Mouse (Mus musculus) cortical plate, adult 2 months (tissue): ENCODE measurements around the gene Ggact.
A peak's percentile ranks its signal among the peaks of the same experiment; 100 is the strongest.

ENCODE experiments used
- CTCF ChIP-seq: fragments of 200-500 bp; IDR thresholded peaks from 2 replicates; pipeline ENCODE4 v1.5.1; 2011; ENCODE audit warnings: mild to moderate bottlenecking, control low read depth, low read length; ENCODE audit not compliant: insufficient read depth; ENCODE audit errors: extremely low read depth
- POLR2A ChIP-seq: fragments of 200-500 bp; IDR thresholded peaks from 2 replicates; pipeline ENCODE4 v1.6.1; 2011; ENCODE audit warnings: mild to moderate bottlenecking, low read length, control low read depth; ENCODE audit not compliant: insufficient read depth; ENCODE audit errors: extremely low read depth

DNA sequence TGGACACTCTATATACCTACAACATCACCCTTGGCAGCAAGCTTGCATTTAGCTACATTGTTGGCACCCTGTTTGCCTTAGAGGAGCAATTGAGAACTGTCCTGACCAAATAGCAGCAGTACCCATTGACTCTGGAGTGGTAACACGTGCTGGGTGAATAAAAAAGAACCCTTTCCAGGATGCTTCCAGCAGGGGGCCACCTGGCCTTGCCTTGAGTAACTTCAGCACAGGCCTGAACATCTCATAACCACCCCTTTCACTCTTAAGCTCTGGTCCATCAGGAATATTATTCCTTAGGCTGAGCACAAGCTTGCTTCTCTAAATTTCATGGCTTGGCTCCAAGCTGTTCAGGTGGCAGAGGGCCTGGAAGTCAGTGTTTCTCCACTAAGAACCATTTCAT is 39.8 kb upstream of the Ggact start:
- TF ChIP-seq CTCF (peak; percentile 73), POLR2A (no peak)
